Mouse (Mus musculus): ENCODE data around the gene Clcn2.

The Clcn2 gene

GRCm38 (mm10) chr16:20721808-20722207 is 4.3 kb upstream of the Clcn2 start:
- DNase-seq = no peak

GRCm38 (mm10) chr16:20717978-20718670 is 578 bp upstream of the Clcn2 start:
- no peak for DNase-seq

DNA sequence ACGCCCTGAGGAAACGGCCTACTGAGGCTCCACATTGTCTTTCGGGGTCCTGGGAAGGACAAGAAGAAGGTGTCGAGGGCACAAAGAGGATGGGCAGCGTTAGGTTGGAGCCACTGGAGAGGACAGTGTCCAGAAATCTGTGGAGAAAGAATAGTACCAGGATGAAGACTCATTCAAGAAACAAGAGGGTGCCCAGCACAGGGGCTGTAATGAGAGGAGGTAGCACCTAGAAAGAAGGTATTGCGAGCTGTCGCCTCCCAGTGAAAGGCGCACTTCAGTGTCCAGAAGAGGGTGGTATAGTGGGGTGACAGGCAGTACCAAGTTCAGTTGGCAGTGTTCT is 735 bp downstream of the Clcn2 start:
- no peak for DNase-seq

GRCm38 (mm10) chr16:20715976-20716840 is 1.3 kb downstream of the Clcn2 start:
- peak; percentile 79 to 84 for DNase-seq

DNA sequence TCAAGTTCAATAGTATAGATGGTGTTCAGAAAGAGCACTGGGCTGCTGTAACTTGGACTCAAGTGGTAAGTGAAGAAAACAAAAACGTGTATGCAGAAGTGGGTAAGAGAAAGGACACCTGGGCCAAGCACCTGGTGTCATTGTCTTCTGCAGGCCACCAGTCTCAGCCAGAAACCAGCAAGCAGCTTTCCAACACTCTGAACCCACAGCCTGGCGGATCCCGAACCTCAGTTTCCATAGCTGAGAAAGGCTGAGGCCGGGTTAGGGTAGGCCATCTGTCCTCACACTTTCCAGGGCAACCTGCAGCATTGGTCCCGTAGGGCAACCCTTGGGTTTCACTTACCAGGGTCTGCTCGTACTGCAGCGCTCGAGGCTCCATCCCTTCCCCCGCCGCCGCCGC is 2.0 kb downstream of the Clcn2 start:
- no peak for DNase-seq

GRCm38 (mm10) chr16:20715161-20715560 is 2.4 kb downstream of the Clcn2 start:
- peak in 1 of 2 experiments; percentile 36 for DNase-seq

- DNase-seq = no peak
These were observed 3.1 kb downstream of the Clcn2 start for GRCm38 (mm10) chr16:20714307-20715080.

DNA sequence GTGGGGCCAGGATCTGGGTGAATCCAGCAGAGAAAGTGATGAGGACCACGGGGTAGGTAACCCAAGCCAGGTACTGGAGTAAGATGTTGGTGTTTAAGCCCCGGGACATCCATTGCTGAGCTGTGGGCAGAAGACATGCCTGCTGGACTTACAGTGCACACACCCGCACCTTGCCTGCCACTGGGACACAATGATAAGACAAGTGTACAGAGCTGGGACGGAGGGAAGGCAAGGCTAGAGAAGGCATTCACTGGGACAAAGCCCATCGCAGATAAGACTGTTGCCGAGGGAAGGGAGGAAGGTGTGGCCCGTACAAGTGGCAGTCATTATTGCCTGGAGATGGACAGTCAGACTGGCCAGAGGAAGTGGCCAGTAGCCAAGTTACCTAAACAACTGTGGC is 4.7 kb downstream of the Clcn2 start:
- DNase-seq = no peak

GRCm38 (mm10) chr16:20712190-20712589 is 5.4 kb downstream of the Clcn2 start:
- DNase-seq = no peak

DNA sequence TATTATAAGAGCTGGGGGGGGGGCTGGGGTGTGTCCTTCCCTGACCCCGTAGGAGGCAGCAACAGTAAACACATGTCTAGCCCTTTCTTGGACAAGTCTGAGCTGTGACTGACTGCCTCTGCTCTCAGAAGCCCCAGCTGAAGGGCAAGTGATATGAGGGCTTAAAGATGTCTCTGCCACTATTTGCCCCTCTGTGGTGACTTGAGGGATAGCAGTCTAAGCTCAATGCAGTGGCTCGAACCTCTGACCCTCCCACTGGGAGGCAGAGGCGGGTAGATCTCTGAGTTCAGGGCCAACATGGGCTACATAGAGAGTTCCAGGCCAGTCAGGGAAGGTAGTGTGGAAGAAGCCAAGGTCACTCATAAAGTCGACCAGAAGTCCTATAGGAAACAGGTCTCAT is 6.7 kb downstream of the Clcn2 start:
- DNase-seq = no peak

GRCm38 (mm10) chr16:20710370-20710769 is 7.2 kb downstream of the Clcn2 start:
- DNase-seq = no peak

DNA sequence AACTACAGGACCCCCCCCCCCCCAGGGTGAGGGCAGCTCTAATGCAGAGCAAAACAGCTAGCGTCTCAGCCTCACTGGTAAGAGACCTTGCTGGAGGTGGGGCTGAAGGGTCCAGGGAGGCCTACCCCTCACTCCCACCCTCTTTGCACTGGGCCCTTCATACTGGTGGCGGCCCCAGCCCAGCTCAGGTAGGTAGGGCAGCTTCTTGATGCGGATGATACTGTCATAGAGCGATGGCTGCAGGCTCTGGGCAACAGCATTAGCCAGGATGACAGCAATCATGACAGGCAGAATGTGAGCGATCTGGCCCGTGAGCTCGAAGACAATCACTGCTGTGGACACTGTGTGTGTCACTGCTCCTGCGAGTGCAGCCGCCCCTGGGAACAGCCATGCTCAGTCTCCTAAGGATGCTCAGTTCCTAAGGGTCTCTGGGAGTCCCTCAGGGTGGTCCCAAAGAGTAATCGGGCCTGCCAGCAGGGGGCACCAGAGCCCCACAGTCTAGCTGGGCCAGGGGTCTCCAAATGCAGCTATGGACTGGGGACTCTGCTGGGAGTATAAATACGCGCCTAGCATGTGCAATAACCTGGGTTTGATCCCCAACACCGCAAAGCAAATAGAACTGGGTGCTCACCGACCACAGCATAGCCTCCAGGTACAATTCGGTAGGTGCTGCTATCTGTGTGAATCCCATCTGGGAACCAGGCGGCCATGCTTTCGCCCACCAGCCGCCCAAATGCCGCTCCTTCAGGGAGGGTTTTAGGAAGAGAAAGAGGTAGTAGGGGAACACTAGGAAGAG is 8.4 kb downstream of the Clcn2 start:
- no peak for DNase-seq

DNA sequence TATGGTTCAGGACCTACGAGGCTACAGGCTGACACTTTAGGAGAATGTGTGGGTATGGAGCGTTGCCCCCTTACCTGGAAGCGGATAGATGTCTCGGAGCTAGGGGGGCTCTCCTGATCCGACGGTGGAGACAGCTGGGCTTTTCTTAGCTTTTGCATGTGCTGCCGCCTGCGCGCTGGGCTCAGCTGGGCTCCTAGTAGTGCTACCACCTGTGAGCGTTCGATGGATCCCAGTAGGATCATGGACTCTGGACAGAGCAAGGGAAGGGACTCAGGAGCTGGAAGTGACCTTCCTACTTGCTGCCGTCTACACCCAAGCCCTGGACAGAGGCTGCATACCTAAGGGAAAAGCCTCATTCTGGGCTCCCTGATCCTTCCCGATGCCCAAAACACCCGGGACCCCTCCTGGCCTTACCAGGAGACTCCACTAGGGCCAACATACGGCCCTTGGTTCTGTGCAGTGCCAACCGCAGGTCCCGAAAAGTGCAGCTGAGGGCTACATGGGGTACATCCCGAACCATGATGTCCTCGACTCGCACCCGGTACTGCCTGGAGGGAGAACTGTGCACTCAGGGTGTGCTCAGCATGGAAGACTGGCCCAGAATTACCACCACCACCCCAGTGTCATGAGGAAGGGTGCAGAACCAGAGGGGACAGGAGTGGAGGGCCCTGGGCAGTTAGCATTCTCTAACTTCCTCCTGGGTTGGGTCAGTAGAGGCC is 9.2 kb downstream of the Clcn2 start:
- DNase-seq = no peak

DNA sequence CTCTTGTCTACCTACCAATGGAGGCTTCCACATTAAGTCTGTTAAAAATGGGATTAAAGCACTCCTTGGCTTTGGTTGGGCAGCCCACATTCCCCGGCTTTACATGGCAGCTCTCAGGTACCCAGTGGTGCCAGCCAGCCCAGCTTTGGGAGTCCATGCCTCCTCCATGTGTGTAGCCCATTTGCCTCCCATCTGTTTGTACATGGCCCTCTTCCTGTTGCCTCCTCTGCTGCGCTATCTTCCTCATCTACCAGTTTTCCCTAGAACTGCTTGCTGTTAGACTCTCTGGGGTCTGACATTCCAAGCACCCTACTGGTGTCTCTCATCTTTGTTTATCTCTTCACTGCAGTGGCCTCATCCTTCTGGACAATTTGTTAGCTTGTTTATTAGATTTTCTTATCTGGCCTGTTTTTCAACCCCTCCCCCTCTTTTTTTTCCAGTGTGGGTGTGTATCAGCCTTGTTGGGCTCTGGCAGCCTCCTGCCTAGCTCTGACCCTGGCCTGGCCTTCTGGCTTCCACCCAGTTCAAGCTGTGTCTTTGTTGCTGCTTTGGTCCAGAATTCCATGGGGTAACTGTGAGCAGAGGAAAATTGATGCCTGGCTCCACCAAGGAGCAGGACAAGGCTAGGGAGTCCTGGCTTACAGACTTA is 11.0 kb downstream of the Clcn2 start:
- DNase-seq = no peak

DNA sequence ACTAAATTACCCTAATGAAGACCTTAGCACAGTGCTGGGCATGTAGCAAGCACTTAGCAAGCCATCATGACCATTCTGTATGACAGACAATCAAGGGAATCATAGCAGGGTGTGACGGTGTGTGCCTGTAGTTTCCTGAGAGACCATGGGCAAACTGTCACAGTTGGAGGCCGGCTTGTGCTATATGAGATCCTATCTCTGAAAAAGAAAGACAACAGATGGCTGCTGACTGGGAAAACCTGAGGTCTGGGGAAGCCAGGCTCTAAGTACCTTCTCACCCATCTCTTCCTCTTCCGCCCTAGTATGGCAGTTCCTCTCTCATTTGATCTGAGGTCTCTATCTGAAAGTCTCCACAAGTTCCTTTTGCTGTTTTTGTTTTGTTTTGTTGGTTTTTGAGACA is 11.8 kb downstream of the Clcn2 start:
- DNase-seq = peak in 1 of 2 experiments; percentile 56

DNA sequence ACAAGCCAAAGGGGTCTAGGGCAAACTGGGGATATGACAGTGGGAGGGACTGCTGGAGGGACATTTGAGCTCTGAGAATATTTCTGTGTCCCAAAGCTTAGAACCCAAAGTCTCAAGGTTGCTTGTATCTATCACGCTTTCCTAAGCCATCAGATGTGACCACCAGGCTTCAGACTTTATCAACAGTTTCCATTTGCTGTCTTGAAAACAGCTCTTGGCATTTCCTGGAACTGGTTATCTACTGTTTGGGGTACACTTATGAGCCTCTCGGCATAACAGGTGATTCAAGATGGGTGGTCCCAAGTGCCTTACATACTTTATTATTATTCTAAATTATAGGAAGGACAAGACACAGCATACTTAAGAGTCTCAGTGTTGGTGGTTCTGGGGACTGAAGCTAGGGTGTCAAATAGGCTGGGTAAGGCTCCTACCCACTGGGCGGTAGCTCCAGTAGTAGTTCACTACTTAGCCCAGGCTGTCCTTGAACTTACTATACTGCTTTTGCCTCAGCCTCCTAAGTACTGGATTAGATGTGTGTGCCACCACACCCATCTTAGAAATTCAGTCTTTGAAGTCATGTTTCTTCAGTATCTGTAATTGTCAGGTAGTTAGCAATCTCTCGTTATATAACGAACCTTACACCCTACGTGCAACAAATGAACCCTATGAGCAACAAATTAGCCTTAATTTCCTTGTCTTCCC is 13.7 kb downstream of the Clcn2 start:
- no peak for DNase-seq

- DNase-seq = no peak
These were observed 14.5 kb downstream of the Clcn2 start for GRCm38 (mm10) chr16:20703071-20703470.

DNA sequence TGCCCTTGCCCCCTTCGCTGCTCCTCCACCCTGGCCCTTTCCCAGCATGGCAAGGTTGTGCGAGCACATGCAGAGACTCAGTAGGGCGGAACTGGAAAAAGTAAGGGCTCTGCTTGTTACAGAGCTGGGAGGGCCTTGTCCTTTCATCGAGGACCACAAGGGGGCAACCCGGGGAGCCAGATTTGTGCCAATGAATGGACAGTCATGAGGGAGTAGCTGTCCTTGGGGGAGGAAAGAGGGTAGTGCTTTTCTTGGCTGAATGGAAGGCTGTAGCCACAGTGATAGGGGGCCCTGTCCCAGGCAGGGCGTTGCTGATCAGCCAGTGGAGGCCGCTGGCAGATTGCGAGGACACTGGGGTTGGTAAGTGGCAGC is 15.0 kb downstream of the Clcn2 start:
- peak in 1 of 2 experiments; percentile 65 for DNase-seq

GRCm38 (mm10) chr16:20701729-20702521 is 15.6 kb downstream of the Clcn2 start:
- no peak for DNase-seq

GRCm38 (mm10) chr16:20701316-20701715 is 16.2 kb downstream of the Clcn2 start:
- no peak for DNase-seq
